Mouse (Mus musculus) ES-Bruce4 (cell line): ENCODE data around the gene Castor1. TPM values are rescaled to one million over a fixed set of nuclear protein-coding genes. Genes with fewer than 3 reads are reported as not detected.

Experiments
- H3K27ac ChIP-seq: 2 replicates; pipeline ENCODE4 v1.5.1; 2012; ENCODE audit warnings: low read length, inconsistent platforms; ENCODE audit not compliant: insufficient read depth
- H3K27me3 ChIP-seq: 2 replicates; pipeline ENCODE4 v1.6.1; 2012; ENCODE audit warnings: mild to moderate bottlenecking, low read length, inconsistent platforms; ENCODE audit not compliant: control insufficient read depth, poor library complexity, insufficient read depth, severe bottlenecking
- H3K36me3 ChIP-seq: 2 replicates; pipeline ENCODE4 v1.6.1; 2012; ENCODE audit warnings: inconsistent platforms, mild to moderate bottlenecking, low read length, moderate library complexity; ENCODE audit not compliant: control insufficient read depth, poor library complexity, insufficient read depth, severe bottlenecking
- H3K4me1 ChIP-seq: one replicate; pipeline ENCODE4 v1.8.1; 2011; ENCODE audit warnings: low read length; ENCODE audit not compliant: control insufficient read depth, insufficient read depth
- H3K4me3 ChIP-seq: 2 replicates; pipeline ENCODE4 v1.5.1; 2011; ENCODE audit warnings: low read depth, mild to moderate bottlenecking, low read length
- H3K9ac ChIP-seq: 2 replicates; pipeline ENCODE4 v1.6.1; 2012; ENCODE audit warnings: low read depth, mild to moderate bottlenecking, inconsistent platforms; ENCODE audit not compliant: poor library complexity, severe bottlenecking
- H3K9me3 ChIP-seq: replicated peaks from 2 replicates; pipeline ENCODE4 v1.6.1; 2012; ENCODE audit warnings: mild to moderate bottlenecking, low read length, inconsistent platforms; ENCODE audit not compliant: control insufficient read depth, poor library complexity, insufficient read depth, severe bottlenecking
- CTCF ChIP-seq: IDR thresholded peaks from one replicate; pipeline ENCODE4 v1.8.1; 2011; ENCODE audit warnings: low read depth, low read length
- EP300 ChIP-seq: IDR thresholded peaks from 2 replicates; pipeline ENCODE4 v1.6.1; 2011; ENCODE audit warnings: low read depth, low read length; ENCODE audit not compliant: insufficient read depth
- POLR2A ChIP-seq: IDR thresholded peaks from one replicate; pipeline ENCODE4 v1.8.1; 2011; ENCODE audit warnings: low read length; ENCODE audit not compliant: insufficient read depth
- polyA plus RNA-seq: library from polyadenylated mRNA; stranded (reverse); fragments of >200 nt; gene quantifications from 2 replicates; pipeline ENCODE4 v1.2.4, GENCODE M21; 2011; ENCODE audit warnings: low read depth; ENCODE audit not compliant: missing spikeins, insufficient read depth, insufficient read length

Castor1 gene
- polyA plus RNA-seq, 1 experiment, result 29.6 TPM

GRCm38 (mm10) chr11:4219908-4220307, 1.9 kb downstream of the Castor1 start:
- Histone ChIP-seq H3K9ac (no peak overlapping the region), H3K36me3 (no peaks in the 10 kb centered on the region), H3K27me3 (no peaks in the 10 kb centered on the region), H3K27ac (no peak overlapping the region), H3K4me1 (peaks cover 7% of the 10 kb centered on the region), H3K4me3 (no peak overlapping the region), H3K9me3 (no peaks in the 10 kb centered on the region)
- no peak for TF ChIP-seq EP300
- TF ChIP-seq CTCF, result no peak
- TF ChIP-seq POLR2A, result no peak

- Histone ChIP-seq H3K27me3 (no peaks in the 10 kb centered on the region), H3K27ac (no peak overlapping the region), H3K4me3 (no peak overlapping the region), H3K36me3 (no peaks in the 10 kb centered on the region), H3K9ac (no peak overlapping the region), H3K4me1 (peaks cover 7% of the 10 kb centered on the region), H3K9me3 (no peaks in the 10 kb centered on the region)
- no peak for TF ChIP-seq EP300
- TF ChIP-seq POLR2A, result no peak
- peak; percentile 87 for TF ChIP-seq CTCF
Measured at GRCm38 (mm10) chr11:4220443-4221400, 2.7 kb downstream of the Castor1 start.

DNA sequence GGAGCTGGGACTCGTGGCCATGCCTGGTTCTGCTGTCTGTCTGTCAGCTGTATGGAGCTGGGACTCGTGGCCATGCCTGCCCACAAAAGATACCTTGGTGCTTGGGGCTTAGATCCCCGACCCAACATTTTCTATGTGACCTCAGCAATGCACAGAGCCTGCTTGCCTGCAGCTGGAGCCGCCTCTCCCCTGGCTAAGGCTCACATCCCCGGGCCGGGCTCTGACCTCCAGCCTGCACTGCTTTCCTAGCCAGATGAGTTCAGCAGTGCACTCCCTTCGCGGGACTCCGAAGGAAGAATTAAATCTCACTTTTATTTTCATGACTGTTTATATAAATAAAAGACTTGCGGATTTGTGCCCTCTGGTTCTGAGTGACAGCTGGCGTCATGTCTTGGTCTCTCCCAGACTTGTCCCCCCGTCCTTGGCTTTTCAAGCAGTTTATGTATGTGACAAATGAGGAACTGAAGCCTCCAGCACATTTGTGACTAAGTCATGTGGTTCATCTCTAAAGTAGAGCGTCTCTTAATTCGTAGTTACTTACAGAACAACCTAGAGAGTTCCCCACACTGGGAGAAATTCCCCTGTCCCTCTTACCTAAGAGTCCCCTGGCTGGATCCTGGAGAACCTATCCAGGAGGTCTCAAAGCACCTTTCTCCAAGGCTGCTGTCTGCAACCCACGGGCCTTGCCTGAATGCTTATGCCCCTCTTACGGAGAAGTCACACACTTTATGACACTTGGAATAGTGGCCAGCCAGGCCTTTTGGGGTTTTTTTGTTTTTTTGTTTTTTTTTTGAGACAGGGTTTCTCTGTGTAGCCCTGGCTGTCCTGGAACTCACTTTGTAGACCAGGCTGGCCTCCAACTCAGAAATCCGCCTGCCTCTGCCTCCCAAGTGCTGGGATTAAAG, 4.3 kb downstream of the Castor1 start:
- Histone ChIP-seq H3K27ac (no peak overlapping the region), H3K4me3 (no peak overlapping the region), H3K9ac (no peak overlapping the region), H3K36me3 (no peaks in the 10 kb centered on the region), H3K9me3 (no peaks in the 10 kb centered on the region), H3K4me1 (peaks cover 2% of the 10 kb centered on the region), H3K27me3 (no peaks in the 10 kb centered on the region)
- TF ChIP-seq CTCF (no peak), POLR2A (no peak), EP300 (no peak)

DNA sequence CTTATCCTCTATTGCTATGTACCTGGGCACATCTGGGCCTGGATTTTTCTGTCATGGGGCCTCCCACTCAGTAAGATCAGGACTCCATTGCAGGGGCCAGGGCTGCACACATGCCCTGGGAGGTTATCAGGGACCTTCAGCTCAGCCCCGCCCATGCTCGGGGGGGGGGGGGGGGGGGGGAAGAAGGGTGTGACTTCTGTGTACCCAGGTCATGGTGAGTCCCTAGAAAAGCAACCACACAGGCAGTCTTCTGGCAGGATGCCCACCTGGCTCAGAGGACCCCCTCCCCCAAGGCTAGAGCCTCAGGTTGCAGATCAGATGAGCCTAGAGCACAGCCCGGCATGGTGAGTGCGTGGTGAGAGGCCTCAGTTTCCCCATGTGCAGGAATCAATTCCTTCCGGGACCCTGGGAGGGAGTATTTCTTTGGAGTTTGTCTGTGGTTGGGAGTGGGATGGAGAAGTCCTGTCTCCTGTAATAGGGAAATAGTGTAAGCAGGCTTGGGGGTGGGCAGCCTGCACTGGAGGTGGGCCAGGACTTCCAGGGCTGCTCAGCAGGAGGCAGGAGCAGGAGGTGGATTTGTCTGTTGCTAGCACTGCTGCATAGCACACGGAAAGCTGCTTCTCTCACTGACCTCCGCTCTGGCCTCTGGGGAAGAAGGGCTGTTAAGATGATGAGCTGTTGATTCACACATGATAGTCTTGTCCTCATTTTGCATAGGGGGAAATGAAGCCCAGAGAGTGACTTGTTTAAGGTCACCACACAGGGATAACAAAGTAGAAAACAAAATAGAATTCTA, 5.6 kb downstream of the Castor1 start:
- H3K9ac ChIP-seq, result no peak overlapping the region

GRCm38 (mm10) chr11:4224223-4224622, 6.2 kb downstream of the Castor1 start:
- H3K9me3 ChIP-seq, result no peaks in the 10 kb centered on the region
- no peak overlapping the region for H3K4me3 ChIP-seq
- H3K27me3 ChIP-seq, result no peaks in the 10 kb centered on the region
- H3K9ac ChIP-seq, result no peak overlapping the region
- peaks cover 2% of the 10 kb centered on the region for H3K4me1 ChIP-seq
- H3K36me3 ChIP-seq, result no peaks in the 10 kb centered on the region
- no peak for TF ChIP-seq EP300
- TF ChIP-seq CTCF, result no peak
- TF ChIP-seq POLR2A, result no peak
- no peak overlapping the region for H3K27ac ChIP-seq

More for the DNA sequence above, 5.6 kb downstream of the Castor1 start:
- peaks cover 2% of the 10 kb centered on the region for H3K4me1 ChIP-seq
- no peaks in the 10 kb centered on the region for H3K36me3 ChIP-seq
- no peaks in the 10 kb centered on the region for H3K27me3 ChIP-seq
- TF ChIP-seq CTCF (no peak), POLR2A (no peak), EP300 (no peak)
- H3K27ac ChIP-seq, result no peak overlapping the region
- no peak overlapping the region for H3K4me3 ChIP-seq
- no peaks in the 10 kb centered on the region for H3K9me3 ChIP-seq
